Mouse (Mus musculus) CD4-positive, CD25-positive, alpha-beta regulatory T cell, adult 4 months (primary cell): ENCODE results near the gene Ttyh3. TPM values are rescaled to one million over a fixed set of nuclear protein-coding genes. Genes with fewer than 3 reads are reported as not detected.
A peak's percentile ranks its signal among the peaks of the same experiment; 100 is the strongest.

Source experiments
- ATAC-seq: one replicate; pipeline ENCODE4 v1.8.0; 2017
- polyA plus RNA-seq, 2 experiments: library from polyadenylated mRNA; unstranded; fragments of 100-300 nt; shearing (Covaris generic); gene quantifications; one replicate each; pipeline ENCODE4 v1.2.1; 2017

Gene Ttyh3
- polyA plus RNA-seq, 2 experiments from 2014 or later = 4.9 to 6.7 TPM

GRCm38 (mm10) chr5:140651231-140651630 lies 2.4 kb upstream of the Ttyh3 start:
- no peak for ATAC-seq

GRCm38 (mm10) chr5:140649881-140650414 lies 1.1 kb upstream of the Ttyh3 start:
- ATAC-seq = no peak

- peak; percentile 94 for ATAC-seq
These were observed 353 bp upstream of the Ttyh3 start for GRCm38 (mm10) chr5:140649101-140649667.

- ATAC-seq = peak; percentile 7
These were observed 861 bp downstream of the Ttyh3 start for GRCm38 (mm10) chr5:140647821-140648518.

- no peak for ATAC-seq
These were observed 1.6 kb downstream of the Ttyh3 start for GRCm38 (mm10) chr5:140647031-140647760.

- no peak for ATAC-seq
These were observed 2.7 kb downstream of the Ttyh3 start for GRCm38 (mm10) chr5:140646171-140646570.

- ATAC-seq = no peak
These were observed 3.4 kb downstream of the Ttyh3 start for GRCm38 (mm10) chr5:140645454-140645853.

GRCm38 (mm10) chr5:140644702-140645201 lies 4.1 kb downstream of the Ttyh3 start:
- ATAC-seq = no peak

GRCm38 (mm10) chr5:140644263-140644662 lies 4.6 kb downstream of the Ttyh3 start:
- ATAC-seq = no peak

GRCm38 (mm10) chr5:140642076-140642475 lies 6.8 kb downstream of the Ttyh3 start:
- ATAC-seq = no peak

GRCm38 (mm10) chr5:140641254-140641928 lies 7.4 kb downstream of the Ttyh3 start:
- no peak for ATAC-seq

GRCm38 (mm10) chr5:140640812-140641211 lies 8.0 kb downstream of the Ttyh3 start:
- ATAC-seq = no peak

- no peak for ATAC-seq
These were observed 9.0 kb downstream of the Ttyh3 start for GRCm38 (mm10) chr5:140639871-140640270.

GRCm38 (mm10) chr5:140639312-140639711 lies 9.5 kb downstream of the Ttyh3 start:
- no peak for ATAC-seq

- ATAC-seq = peak; percentile 28
These were observed 10.3 kb downstream of the Ttyh3 start for GRCm38 (mm10) chr5:140638484-140638883.

- ATAC-seq = peak; percentile 57
These were observed 10.8 kb downstream of the Ttyh3 start for GRCm38 (mm10) chr5:140637989-140638388.

GRCm38 (mm10) chr5:140637058-140637410 lies 11.8 kb downstream of the Ttyh3 start:
- ATAC-seq = no peak

GRCm38 (mm10) chr5:140636316-140637057 lies 12.3 kb downstream of the Ttyh3 start:
- ATAC-seq = peak; percentile 88

GRCm38 (mm10) chr5:140634798-140635722 lies 13.8 kb downstream of the Ttyh3 start:
- no peak for ATAC-seq

- no peak for ATAC-seq
These were observed 15.4 kb downstream of the Ttyh3 start for GRCm38 (mm10) chr5:140633432-140633831.

GRCm38 (mm10) chr5:140628995-140629394 lies 19.8 kb downstream of the Ttyh3 start:
- no peak for ATAC-seq
